Mouse (Mus musculus) natural killer cell, adult 2 months (primary cell): ENCODE data around the gene Crtap.

Experiments
- DNase-seq, 2 experiments: peaks; one replicate each; pipeline ENCODE4 v3.0.0; 2022; ENCODE audit warnings: low spot score in 2 of 2

Gene Crtap

GRCm38 (mm10) chr9:114389905-114390748 is at the start of gene Crtap:
Gene Crtap, minus strand, starts transcription at chr9:114390675.
- peak in 1 of 2 experiments; percentile 43 for DNase-seq

- no peak for DNase-seq
These were observed 45.2 kb upstream of the Crtap start for GRCm38 (mm10) chr9:114435668-114436067.

GRCm38 (mm10) chr9:114428103-114428834 is 37.8 kb upstream of the Crtap start:
- DNase-seq: no peak

GRCm38 (mm10) chr9:114427425-114427824 is 37.0 kb upstream of the Crtap start:
- DNase-seq: no peak

GRCm38 (mm10) chr9:114426201-114426600 is 35.7 kb upstream of the Crtap start:
- DNase-seq: no peak

- DNase-seq: no peak
These were observed 35.1 kb upstream of the Crtap start for GRCm38 (mm10) chr9:114425576-114425975.

GRCm38 (mm10) chr9:114421797-114422196 is 31.3 kb upstream of the Crtap start:
- no peak for DNase-seq

- no peak for DNase-seq
These were observed 30.6 kb upstream of the Crtap start for GRCm38 (mm10) chr9:114421045-114421444.

GRCm38 (mm10) chr9:114420443-114420842 is 30.0 kb upstream of the Crtap start:
- DNase-seq: no peak

GRCm38 (mm10) chr9:114418187-114418586 is 27.7 kb upstream of the Crtap start:
- peak; percentile 41 to 56 for DNase-seq

GRCm38 (mm10) chr9:114416646-114417517 is 26.4 kb upstream of the Crtap start:
- DNase-seq: no peak

- peak; percentile 41 to 46 for DNase-seq
These were observed 25.2 kb upstream of the Crtap start for GRCm38 (mm10) chr9:114415701-114416100.

GRCm38 (mm10) chr9:114413866-114414265 is 23.4 kb upstream of the Crtap start:
- no peak for DNase-seq

GRCm38 (mm10) chr9:114412406-114412805 is 21.9 kb upstream of the Crtap start:
- DNase-seq: peak; percentile 42 to 61

GRCm38 (mm10) chr9:114411295-114411694 is 20.8 kb upstream of the Crtap start:
- DNase-seq: no peak

- DNase-seq: no peak
These were observed 19.9 kb upstream of the Crtap start for GRCm38 (mm10) chr9:114410313-114410862.

GRCm38 (mm10) chr9:114407676-114408075 is 17.2 kb upstream of the Crtap start:
- no peak for DNase-seq

GRCm38 (mm10) chr9:114401685-114402080 is 11.2 kb upstream of the Crtap start:
- peak in 1 of 2 experiments; percentile 38 for DNase-seq

- peak; percentile 75 to 79 for DNase-seq
These were observed 10.6 kb upstream of the Crtap start, which contains the start of the genes Glb1 and Tmppe for GRCm38 (mm10) chr9:114400949-114401684. Gene Glb1, plus strand, starts transcription at chr9:114401076. Gene Tmppe, plus strand, starts transcription at chr9:114401105.

- DNase-seq: no peak
These were observed 10.1 kb upstream of the Crtap start for GRCm38 (mm10) chr9:114400588-114400948.

- DNase-seq: no peak
These were observed 9.2 kb upstream of the Crtap start for GRCm38 (mm10) chr9:114399680-114400079.
